Mouse (Mus musculus) spleen, postnatal 14 days (tissue): Measurements from ENCODE around the gene Cklf.
"Not testable (repeated sequence)": the region's sequence is repeated elsewhere in the genome, so short reads cannot be mapped to it uniquely, and the experiment has no call there.

Source experiments
- DNase-seq, 2 experiments: peaks; one replicate each; pipeline ENCODE4 v3.0.0; 2021 to 2022; ENCODE audit warnings: low spot score in 2 of 2

Gene Cklf

DNA sequence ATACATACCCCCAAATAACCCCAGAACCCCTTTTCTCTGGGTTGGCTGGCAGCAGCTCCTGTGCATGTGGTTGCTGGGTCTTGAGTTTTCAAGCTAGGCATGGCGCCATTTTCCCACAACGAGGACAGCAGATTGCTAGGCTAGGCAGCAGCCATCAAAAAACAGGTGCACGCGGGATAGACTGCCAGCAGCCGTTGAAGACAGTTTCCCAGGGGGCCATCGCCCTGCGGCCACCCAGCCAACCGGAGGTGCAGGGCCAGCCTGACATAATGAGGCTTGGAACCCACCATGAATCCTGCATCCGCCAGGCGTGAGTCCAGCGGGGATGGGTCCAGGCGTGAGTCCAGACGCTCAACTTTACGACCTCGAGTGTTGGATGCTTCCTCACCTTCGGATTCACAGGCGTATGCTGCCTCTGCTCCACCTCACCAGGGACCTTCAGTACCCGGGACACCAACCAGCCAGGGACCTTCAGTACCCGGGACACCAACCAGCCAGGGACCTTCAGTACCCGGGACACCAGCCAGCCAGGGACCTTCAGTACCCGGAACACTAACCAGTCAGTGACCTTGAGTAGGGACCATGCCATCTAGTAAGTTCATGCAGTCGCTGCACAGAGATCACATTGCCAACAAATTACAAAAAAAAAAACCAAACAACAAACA is 13.7 kb downstream of the Cklf start:
- DNase-seq = not testable (repeated sequence)

DNA sequence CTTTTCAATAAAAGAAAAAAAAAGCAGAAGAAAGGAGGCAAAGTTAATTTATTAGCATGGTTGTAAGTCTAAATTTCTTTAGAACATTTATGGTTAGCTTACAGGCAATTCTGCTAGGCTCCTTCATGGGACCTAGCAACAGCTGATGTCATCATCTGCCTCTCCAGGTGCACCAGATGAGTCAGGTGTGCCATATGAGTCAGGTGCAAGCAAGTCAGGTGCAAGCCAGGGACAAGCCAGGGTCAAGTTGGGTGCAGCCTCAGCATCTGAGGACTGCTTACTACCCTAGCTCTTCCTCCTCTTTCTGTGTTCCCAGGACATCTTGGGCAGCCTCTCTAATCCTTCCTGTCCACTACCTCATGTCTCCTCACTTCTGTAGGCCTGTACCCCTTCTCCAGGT is 17.7 kb downstream of the Cklf start:
- DNase-seq = no peak

DNA sequence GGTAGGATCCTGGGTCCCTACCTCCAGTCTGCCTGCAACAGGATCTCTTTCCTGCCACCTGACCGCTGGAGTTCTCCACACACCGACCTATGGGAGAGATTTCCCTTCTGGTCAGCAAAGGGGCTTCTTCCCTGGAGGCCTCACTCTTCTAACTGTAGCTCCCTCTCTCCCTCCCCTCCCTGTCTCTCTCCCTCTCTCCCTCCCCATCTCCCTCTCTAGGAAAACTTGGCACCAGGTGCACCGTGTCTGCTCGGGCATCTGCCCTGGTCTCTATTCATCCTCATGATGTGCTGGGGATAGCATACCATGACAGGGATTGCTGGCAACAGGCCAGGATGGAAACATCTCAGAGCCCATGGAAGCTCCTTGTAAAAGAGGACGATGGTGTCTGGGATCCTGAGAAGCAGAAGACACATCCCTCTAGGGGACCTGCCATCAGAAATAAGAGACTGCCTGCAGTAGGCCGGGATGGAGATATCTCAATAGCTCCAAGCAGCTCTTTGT is 18.3 kb downstream of the Cklf start:
- no peak for DNase-seq

DNA sequence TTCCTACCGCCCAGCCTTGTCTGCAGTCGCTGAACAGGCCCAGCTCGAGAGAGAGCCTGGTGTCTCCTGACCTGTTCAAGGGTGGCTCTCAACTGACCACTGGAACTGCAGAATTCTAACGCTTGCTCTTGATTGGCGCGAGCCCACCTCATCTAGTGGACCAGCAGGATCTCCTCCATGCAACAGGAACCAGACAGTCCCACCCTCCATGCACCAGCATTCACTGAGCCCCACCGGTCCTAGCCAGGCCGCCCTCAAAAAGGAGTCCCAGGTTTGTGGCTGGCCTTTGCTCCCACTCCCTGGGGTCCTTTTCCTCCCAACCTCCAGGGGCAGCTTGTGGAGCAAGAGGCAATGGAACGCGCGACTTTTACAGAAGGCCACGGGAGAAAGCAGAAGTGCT is 42.4 kb downstream of the Cklf start, which contains the start of gene Cmtm2a:
Cmtm2a (minus strand) TSS at position 101 of the 400 bp plus-strand sequence.
- not testable (repeated sequence) for DNase-seq

DNA sequence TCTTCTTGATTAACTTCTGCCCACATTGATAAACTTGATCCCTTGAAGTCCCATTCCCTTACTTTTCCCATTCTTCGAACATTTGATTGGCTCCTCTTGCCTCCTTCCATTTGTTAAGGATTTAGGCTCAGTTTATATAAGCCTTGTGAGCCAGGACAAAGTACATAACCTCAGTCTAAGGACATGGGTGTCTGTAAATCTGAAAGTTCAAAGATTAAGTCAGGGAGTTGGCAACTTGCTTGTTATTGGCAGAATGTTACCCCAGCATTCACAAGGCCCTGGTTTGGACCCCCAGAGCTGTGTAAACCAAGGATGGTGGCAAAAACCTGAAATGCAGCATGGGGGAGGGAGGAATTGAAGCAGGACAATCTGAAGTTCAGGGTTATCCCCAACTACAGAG is 43.7 kb downstream of the Cklf start:
- no peak for DNase-seq

DNA sequence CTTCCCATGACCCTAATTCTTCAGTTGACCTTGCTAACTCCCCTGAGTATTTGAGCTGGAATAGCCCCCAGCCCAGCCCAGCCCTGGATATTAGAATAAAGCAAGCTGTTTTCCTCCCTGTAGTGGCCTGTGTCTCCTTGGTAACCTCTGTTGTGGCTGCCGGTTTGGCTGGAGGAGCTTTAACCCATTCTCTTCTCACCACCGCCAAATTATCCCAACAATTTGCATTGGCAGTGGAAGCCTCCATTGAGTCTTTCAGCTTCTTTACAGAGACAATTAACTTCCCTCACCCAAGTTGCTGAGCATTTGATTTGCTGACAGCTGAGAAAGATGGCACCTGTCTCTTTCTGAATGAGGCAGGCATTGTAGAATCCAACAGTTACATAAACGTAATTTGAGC is 50.9 kb downstream of the Cklf start:
- DNase-seq = not testable (repeated sequence)

DNA sequence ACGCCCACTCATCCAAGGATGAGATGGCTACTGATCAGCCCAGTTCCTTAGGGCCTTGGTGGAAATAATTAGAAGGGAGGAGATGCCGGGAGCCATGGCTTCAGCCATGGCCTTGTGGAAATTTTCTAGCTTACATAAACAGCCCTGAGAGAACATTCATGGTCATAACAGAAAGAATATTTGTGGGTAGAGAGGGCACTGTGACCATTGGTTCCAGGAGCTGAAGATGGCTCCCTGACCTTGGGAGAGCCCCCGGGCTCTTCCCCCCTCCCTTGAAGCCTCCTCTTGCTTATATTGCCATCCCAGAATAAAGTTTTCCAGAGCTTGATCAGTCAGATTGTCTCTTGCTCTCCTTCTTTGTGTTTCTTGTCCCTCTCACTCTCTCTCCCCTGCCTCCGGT is 51.9 kb downstream of the Cklf start:
- not testable (repeated sequence) for DNase-seq

DNA sequence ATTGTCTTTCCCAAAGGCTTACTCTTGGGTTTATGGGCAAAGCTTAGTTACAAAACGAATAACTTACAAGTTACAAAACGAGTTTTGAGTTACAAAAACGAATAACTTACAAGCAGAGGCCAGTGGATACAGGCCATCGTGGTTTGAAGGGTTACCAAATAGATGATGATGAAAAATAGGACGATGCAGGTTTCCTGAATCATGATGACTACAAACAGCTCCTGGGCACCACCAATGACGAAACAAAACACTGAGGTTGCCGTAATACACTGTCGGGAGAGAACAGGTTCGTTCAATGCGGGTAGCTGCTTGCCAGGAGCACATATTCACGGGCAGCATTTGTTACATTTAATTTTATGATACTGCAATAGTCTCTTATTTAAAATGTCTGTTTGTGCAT is 54.3 kb downstream of the Cklf start:
- no peak for DNase-seq

DNA sequence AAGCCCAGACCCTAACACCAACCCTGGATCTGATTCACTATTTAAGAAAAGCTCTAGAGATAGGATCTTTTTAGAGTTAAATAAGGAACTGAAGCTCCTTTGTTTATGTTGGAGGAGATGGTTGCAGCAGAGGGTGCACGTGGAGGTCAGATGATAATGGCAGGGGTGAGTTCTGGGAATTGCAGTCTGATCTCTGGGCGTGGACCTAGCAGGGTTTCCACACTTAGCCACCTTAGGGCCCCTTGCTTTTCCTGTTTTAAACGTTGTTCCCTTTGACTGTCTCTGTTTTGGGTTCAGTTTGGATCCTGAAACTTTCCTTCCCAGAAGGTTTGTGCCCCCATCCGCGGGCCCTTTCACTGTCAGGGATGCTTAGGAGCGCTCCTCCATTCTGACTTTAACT is 57.7 kb downstream of the Cklf start:
- not testable (repeated sequence) for DNase-seq

DNA sequence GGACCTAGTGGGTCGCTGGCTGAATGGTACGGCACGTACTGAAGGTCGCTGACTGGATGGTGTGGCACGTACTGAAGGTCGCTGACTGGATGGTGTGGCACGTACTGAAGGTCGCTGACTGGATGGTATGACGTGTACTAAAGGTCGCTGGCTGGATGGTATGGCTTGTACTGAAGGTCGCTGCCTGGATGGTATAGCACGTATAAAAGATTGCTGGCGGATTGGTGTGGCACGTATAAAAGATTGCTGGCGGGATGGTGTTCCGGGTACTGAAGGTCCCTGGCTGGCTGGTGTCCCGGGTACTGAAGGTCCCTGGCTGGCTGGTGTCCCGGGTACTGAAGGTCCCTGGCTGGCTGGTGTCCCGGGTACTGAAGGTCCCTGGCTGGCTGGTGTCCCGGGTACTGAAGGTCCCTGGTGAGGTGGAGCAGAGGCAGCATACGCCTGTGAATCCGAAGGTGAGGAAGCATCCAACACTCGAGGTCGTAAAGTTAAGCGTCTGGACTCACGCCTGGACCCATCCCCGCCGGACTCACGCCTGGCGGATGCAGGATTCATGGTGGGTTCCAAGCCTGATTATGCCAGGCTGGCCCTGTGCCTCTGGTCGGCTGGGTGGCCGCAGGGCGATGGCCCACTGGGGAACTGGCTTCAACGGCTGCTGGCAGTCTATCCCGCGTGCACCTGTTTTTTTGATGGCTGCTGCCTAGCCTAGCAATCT is 58.9 kb downstream of the Cklf start, which contains the start of the genes Gm45711 and Cmtm1:
Gm45711 (minus strand) TSS at position 641 of the 715 bp plus-strand sequence.
Cmtm1 (minus strand) TSS at position 705 of the 715 bp plus-strand sequence.
- not testable (repeated sequence) for DNase-seq

DNA sequence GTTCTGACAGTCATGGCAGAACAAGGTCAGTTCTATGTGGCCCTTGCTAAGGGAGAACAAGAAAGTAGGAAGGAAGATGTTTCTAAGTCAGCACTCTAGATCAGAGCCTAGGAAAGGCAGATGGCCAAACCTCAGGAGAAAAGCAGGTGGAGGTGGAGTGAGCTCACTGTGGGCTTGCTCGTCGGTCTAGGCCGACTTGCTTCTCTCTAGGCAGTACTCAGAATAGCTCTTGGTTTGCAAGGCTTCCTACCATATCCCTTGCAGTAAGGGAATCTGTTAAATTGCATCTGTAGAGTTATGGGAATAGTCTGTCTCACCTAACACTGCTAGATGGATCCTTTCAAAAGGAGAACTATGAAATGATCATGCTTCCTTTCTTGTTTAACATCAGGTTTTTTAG is 61.4 kb downstream of the Cklf start:
- DNase-seq = not testable (repeated sequence)

DNA sequence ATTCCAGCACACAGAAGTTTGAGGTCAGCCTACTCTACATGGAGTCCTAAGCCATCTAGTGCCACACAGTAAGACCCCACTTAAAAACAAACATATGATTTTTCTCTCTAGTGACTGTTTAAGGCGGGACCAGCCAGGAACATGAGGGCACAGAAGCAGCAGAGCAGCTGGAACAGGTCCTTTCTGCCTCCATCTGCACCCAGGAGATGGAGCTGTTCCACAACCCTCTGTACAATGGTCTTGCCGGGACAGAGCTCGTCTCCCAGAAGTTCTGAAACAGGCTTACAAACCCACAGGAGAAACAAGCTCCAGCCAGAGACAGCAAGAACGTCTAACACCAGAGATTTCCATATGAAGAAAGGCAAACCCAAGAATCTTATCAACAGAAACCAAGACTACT is 62.6 kb downstream of the Cklf start:
- DNase-seq = no peak
